Mouse (Mus musculus) embryonic facial prominence, embryonic 14.5 days (tissue): ENCODE results near the gene Syp. TPM values are rescaled to one million over a fixed set of nuclear protein-coding genes. Genes with fewer than 3 reads are reported as not detected.

ENCODE experiments used
- ATAC-seq: fragments of 200-750 bp; cut with Nextera tagmentation; 2 replicates; pipeline ENCODE4 v1.8.0; 2017; ENCODE audit warnings: low read depth, moderate number of reproducible peaks, moderate TSS enrichment
- DNase-seq: peaks from one replicate; pipeline ENCODE4 v3.0.0-alpha.2; 2015; ENCODE audit warnings: low spot score
- H3K27ac ChIP-seq: fragments of 300-500 bp; sonication (generic); replicated peaks from 2 replicates; pipeline ENCODE4 v1.5.1; 2014; ENCODE audit warnings: low read depth, mild to moderate bottlenecking, low read length, moderate library complexity
- H3K27me3 ChIP-seq: fragments of 300-500 bp; sonication (generic); replicated peaks from 2 replicates; pipeline ENCODE4 v1.6.1; 2014; ENCODE audit warnings: low read length; ENCODE audit not compliant: control insufficient read depth, insufficient read depth
- H3K36me3 ChIP-seq: fragments of 300-500 bp; sonication (generic); 2 replicates; pipeline ENCODE4 v1.6.1; 2014; ENCODE audit warnings: low read length, mixed read lengths; ENCODE audit not compliant: control insufficient read depth, insufficient read depth
- H3K4me1 ChIP-seq: fragments of 300-500 bp; sonication (generic); 2 replicates; pipeline ENCODE4 v1.6.1; 2014; ENCODE audit warnings: antibody characterized with exemption, low read length; ENCODE audit not compliant: control insufficient read depth, insufficient read depth
- H3K4me2 ChIP-seq: fragments of 300-500 bp; sonication (generic); 2 replicates; pipeline ENCODE4 v1.6.1; 2014; ENCODE audit warnings: low read depth, mild to moderate bottlenecking, low read length, moderate library complexity, mixed read lengths
- H3K4me3 ChIP-seq: fragments of 300-500 bp; sonication (generic); 2 replicates; pipeline ENCODE4 v1.5.1; 2014; ENCODE audit warnings: low read depth, mild to moderate bottlenecking, low read length
- H3K9ac ChIP-seq: fragments of 300-500 bp; sonication (generic); 2 replicates; pipeline ENCODE4 v1.6.1; 2014; ENCODE audit warnings: low read depth, mild to moderate bottlenecking, low read length, moderate library complexity, mixed read lengths
- H3K9me3 ChIP-seq: fragments of 300-500 bp; sonication (generic); 2 replicates; pipeline ENCODE4 v1.6.1; 2016; ENCODE audit warnings: low read length; ENCODE audit not compliant: control insufficient read depth
- WGBS: fragments of 180-500 bp; shearing (Covaris S2); extraction: QIAGEN DNeasy Blood & Tissue Kit; methylation state at CpG from one replicate; pipeline ENCODE4 v1.1.7; 2014; 5-methylcytosine and 5-hydroxymethylcytosine counted together
- polyA plus RNA-seq: library from polyadenylated mRNA; unstranded; fragments of >200 nt; fragmentation: Nextera tagmentation; extraction: Ambion mirVana; gene quantifications from 2 replicates; pipeline ENCODE4 v1.2.1, GENCODE M21; 2014

The Syp gene
- polyA plus RNA-seq, 1 experiment from 2014 or later: 4.7 TPM

GRCm38 (mm10) chrX:7658031-7658784 is 19.9 kb downstream of the Syp start:
- Histone ChIP-seq H3K9ac (peak overlapping the region; percentile 68; the same call in 1 of the 2 replicates), H3K27me3 (no peaks in the 10 kb centered on the region), H3K4me1 (0 out of 2 replicates have a peak, but pooled peaks cover 3% of the 10 kb centered on the region), H3K4me3 (peak overlapping the region; percentile 48), H3K27ac (peak overlapping the region; percentile 55), H3K36me3 (no peaks in the 10 kb centered on the region), H3K9me3 (no peaks in the 10 kb centered on the region), H3K4me2 (peak overlapping the region; percentile 51)
- DNase-seq: peak; percentile 48
- ATAC-seq: peak; percentile 83
- WGBS: 30% methylated on average over 15 of the region's 15 CpGs

GRCm38 (mm10) chrX:7658785-7659589 is 20.7 kb downstream of the Syp start:
- 0 out of 2 replicates have a peak, but pooled peaks cover 3% of the 10 kb centered on the region for H3K4me1 ChIP-seq
- H3K4me2 ChIP-seq: peak overlapping the region; percentile 51
- H3K27me3 ChIP-seq: no peaks in the 10 kb centered on the region
- no peaks in the 10 kb centered on the region for H3K36me3 ChIP-seq
- H3K9me3 ChIP-seq: no peaks in the 10 kb centered on the region
- 53% methylated on average over 10 of the region's 11 CpGs for WGBS
- no peak for ATAC-seq
- DNase-seq: no peak
- no peak overlapping the region; the same call in 1 of the 2 replicates for H3K27ac ChIP-seq
- H3K4me3 ChIP-seq: peak overlapping the region; percentile 48; the same call in 1 of the 2 replicates
- H3K9ac ChIP-seq: no peak overlapping the region

- Histone ChIP-seq H3K4me1 (0 out of 2 replicates have a peak, but pooled peaks cover 3% of the 10 kb centered on the region), H3K9me3 (no peaks in the 10 kb centered on the region), H3K27ac (no peak overlapping the region), H3K9ac (no peak overlapping the region), H3K4me2 (no peak overlapping the region), H3K36me3 (0 out of 2 replicates have a peak, but pooled peaks cover under 1% of the 10 kb centered on the region), H3K4me3 (no peak overlapping the region), H3K27me3 (no peaks in the 10 kb centered on the region)
- DNase-seq (no peak), ATAC-seq (no peak)
- WGBS: 79% methylated on average over 4 of the region's 4 CpGs
These were observed 22.8 kb downstream of the Syp start for GRCm38 (mm10) chrX:7661086-7661485.

- Histone ChIP-seq H3K4me3 (no peak overlapping the region), H3K27ac (no peak overlapping the region), H3K27me3 (no peaks in the 10 kb centered on the region), H3K4me2 (no peak overlapping the region), H3K9ac (no peak overlapping the region), H3K9me3 (no peaks in the 10 kb centered on the region), H3K36me3 (peaks cover 11% of the 10 kb centered on the region; the same call in 1 of the 2 replicates), H3K4me1 (0 out of 2 replicates have a peak, but pooled peaks cover 2% of the 10 kb centered on the region)
- DNase-seq (no peak), ATAC-seq (no peak)
- 72% methylated on average over 3 of the region's 3 CpGs for WGBS
These were observed 24.7 kb downstream of the Syp start for GRCm38 (mm10) chrX:7662936-7663335.

GRCm38 (mm10) chrX:7664791-7665190 is 26.5 kb downstream of the Syp start:
- DNase-seq (no peak), ATAC-seq (no peak)
- Histone ChIP-seq H3K36me3 (peaks cover 11% of the 10 kb centered on the region; the same call in 1 of the 2 replicates), H3K27ac (no peak overlapping the region), H3K4me2 (no peak overlapping the region), H3K9ac (no peak overlapping the region), H3K4me1 (no peaks in the 10 kb centered on the region), H3K4me3 (no peak overlapping the region), H3K9me3 (no peaks in the 10 kb centered on the region), H3K27me3 (no peaks in the 10 kb centered on the region)
- WGBS: 92% methylated on average over 11 of the region's 11 CpGs

GRCm38 (mm10) chrX:7665739-7666502 is 27.6 kb downstream of the Syp start:
- H3K27me3 ChIP-seq: no peaks in the 10 kb centered on the region
- WGBS: 82% methylated on average over 21 of the region's 21 CpGs
- no peak overlapping the region for H3K27ac ChIP-seq
- H3K9ac ChIP-seq: no peak overlapping the region
- no peaks in the 10 kb centered on the region for H3K4me1 ChIP-seq
- H3K4me3 ChIP-seq: no peak overlapping the region
- DNase-seq: no peak
- H3K4me2 ChIP-seq: no peak overlapping the region
- no peak for ATAC-seq
- no peaks in the 10 kb centered on the region for H3K9me3 ChIP-seq
- H3K36me3 ChIP-seq: peaks cover 11% of the 10 kb centered on the region; the same call in 1 of the 2 replicates

GRCm38 (mm10) chrX:7670390-7670881 is 32.2 kb downstream of the Syp start:
- DNase-seq (peak; percentile 76), ATAC-seq (peak; percentile 75)
- no peaks in the 10 kb centered on the region for H3K9me3 ChIP-seq
- no peaks in the 10 kb centered on the region for H3K4me1 ChIP-seq
- peak overlapping the region; percentile 49 for H3K4me3 ChIP-seq
- peaks cover 11% of the 10 kb centered on the region; the same call in 1 of the 2 replicates for H3K36me3 ChIP-seq
- peak overlapping the region; percentile 64 for H3K9ac ChIP-seq
- peak overlapping the region; percentile 55 for H3K4me2 ChIP-seq
- peak overlapping the region; percentile 67 for H3K27ac ChIP-seq
- 25% methylated on average over 9 of the region's 19 CpGs for WGBS
- H3K27me3 ChIP-seq: no peaks in the 10 kb centered on the region
